Mouse (Mus musculus) skeletal muscle tissue, postnatal 0 days (tissue): ENCODE data around the gene Ckap2l. TPM values are rescaled to one million over a fixed set of nuclear protein-coding genes. Genes with fewer than 3 reads are reported as not detected.

Experiments used
- polyA plus RNA-seq: library from polyadenylated mRNA; unstranded; fragments of >200 nt; fragmentation: Nextera tagmentation; extraction: Ambion mirVana; gene quantifications from 2 replicates; pipeline ENCODE4 v1.2.1, GENCODE M21; 2015

Gene Ckap2l
- polyA plus RNA-seq, result 9.3 and 11.1 TPM in 2 replicates

GRCm38 (mm10) chr2:129296671-129297588 is at the start of gene Ckap2l:
Gene Ckap2l, minus strand, starts transcription at chr2:129297212.

GRCm38 (mm10) chr2:129309836-129310235 is 12.8 kb upstream of the Ckap2l start, which contains the start of gene Il1a:
Gene Il1a, minus strand, starts transcription at chr2:129309972.

Other genes starting within 250 kb of the Ckap2l start
- 0.10 and 0.14 TPM in 2 replicates for gene Vinac1, start 249.0 kb downstream of the Ckap2l start, polyA plus RNA-seq
- 10.2 and 11.6 TPM in 2 replicates for gene Ttl, start 231.3 kb downstream of the Ckap2l start, polyA plus RNA-seq
- 8.9 and 9.2 TPM in 2 replicates for gene Polr1b, start 196.2 kb downstream of the Ckap2l start, polyA plus RNA-seq
- gene Chchd5, start 167.5 kb downstream of the Ckap2l start, polyA plus RNA-seq, result 18.1 and 19.8 TPM in 2 replicates
- gene Slc20a1, start 98.4 kb downstream of the Ckap2l start, polyA plus RNA-seq, result 6.5 and 7.4 TPM in 2 replicates
- gene Il1a, start 12.8 kb upstream of the Ckap2l start, polyA plus RNA-seq, result 0.10 and 0.41 TPM in 2 replicates
- 0.18 and 0.38 TPM in 2 replicates for gene Il1b, start 73.9 kb upstream of the Ckap2l start, polyA plus RNA-seq
- 0.17 TPM in 1 of 2 replicates, not detected in the other for gene F830045P16Rik, start 239.4 kb upstream of the Ckap2l start, polyA plus RNA-seq